Mouse (Mus musculus) stomach, postnatal 0 days (tissue): ENCODE results near the gene Atxn1.

Source experiments
- CTCF ChIP-seq: IDR thresholded peaks from 2 replicates; pipeline ENCODE4 v1.5.1; 2016; ENCODE audit warnings: antibody characterized with exemption, low read depth, mild to moderate bottlenecking, moderate library complexity
- EP300 ChIP-seq: optimal IDR thresholded peaks from 2 replicates; pipeline ENCODE3; 2016; ENCODE audit warnings: antibody characterized with exemption

DNA sequence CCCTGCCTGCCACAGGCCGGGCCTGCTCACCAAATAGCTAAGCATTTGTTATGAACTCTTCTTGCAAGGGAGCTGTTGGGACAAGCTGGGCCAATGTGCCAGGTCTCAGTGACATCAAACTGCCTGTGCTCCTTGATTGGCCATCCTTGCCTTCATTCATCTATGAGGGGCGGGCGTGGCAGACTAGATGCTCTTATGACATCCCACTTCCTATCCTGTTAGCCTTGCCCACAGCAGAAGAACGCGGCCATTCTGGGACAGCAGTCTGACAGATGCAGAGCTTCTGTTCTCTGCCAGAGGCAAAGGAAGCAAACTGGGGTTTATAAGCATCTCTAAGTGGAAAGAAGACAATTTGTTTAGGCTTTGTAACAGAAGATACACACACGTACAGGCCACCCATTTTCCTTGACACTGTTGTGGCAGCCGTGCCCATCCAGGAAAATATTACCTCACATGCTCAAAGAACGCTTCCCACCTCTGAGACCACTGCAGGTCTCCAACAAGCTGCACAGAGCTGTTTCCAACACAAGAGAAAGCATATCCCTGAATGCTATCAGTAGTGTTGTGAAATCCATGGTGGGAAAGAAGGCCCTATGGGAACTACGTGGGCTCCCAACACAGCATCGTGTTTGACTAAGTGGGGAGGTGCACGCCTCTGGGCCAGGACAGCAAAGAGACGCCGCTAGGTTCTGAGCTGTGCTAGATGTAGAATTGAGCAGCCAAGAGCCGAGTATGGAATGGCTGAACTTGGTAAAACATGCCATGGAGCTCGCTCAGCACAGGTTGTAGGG lies 162.0 kb downstream of the Atxn1 start:
- no peak for TF ChIP-seq CTCF
- TF ChIP-seq EP300: no peak
